Comparison of ENCODE assay signal across 8 mouse cellular contexts in the genomic region with DNA sequence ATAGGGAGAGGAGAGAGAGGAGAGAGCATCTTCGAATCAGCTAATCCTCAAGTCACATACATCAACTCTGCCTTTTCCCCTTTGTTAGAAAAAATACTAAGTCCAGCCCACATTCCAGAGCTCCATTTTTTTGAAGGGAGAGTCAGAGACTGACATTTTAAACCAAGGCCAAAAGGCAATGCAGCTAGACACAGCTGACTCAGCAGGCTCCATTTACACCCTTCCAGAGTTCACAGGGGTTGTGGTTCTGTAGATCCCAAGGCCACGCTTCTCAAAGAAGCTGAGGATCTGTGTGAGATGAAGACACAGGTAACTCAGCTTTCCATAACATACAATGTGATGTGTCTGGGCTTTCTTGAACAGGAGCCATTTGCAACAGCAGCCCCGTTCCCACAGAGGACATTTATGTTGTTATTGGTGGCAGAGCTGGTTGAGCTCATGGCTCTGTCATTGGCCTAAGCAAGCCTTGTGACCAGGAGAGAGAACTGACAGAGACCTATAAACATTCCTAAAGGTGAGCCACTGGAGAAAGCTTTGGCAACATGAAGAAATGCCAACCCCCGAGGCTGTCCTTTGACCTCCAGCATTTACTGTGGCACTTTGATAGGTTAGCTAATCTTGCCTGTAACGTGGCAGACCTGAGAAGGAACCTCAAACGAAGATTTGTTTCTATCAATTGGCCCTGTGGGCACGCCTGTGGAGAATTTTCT. TPM values are rescaled to one million over a fixed set of nuclear protein-coding genes. Genes with fewer than 3 reads are reported as not detected.
A peak's percentile ranks its signal among the peaks of the same experiment; 100 is the strongest.
DNase-seq lines count a peak whose midpoint lies in the region; ATAC-seq and TF ChIP-seq lines count a peak whose summit lies in the region.

No protein-coding gene starts in this region.

- peaks cover 6% of the 10 kb centered on the region; the same call in 1 of the 2 replicates for H3K4me1 ChIP-seq in intestine, embryonic 16.5 days (ENCODE audit: control insufficient read depth, insufficient read depth, low read length)
- H3K4me1 ChIP-seq in lung, embryonic 15.5 days: peaks cover 9% of the 10 kb centered on the region; the same call in 1 of the 2 replicates

- DNase-seq in left cerebral cortex, adult 2 months (ENCODE audit: extremely low spot score in 1 of 2, low spot score in 2 of 2): no peak
- DNase-seq in left cerebral cortex, postnatal 14 days (ENCODE audit: low spot score in 2 of 2): no peak
- DNase-seq in spleen, adult 12 weeks (ENCODE audit: low spot score): no peak
- no peak for DNase-seq in frontal cortex, postnatal 14 days (ENCODE audit: low spot score in 2 of 2)
- DNase-seq in retina, postnatal 1 day: no peak

- TF ChIP-seq CTCF in left cerebral cortex, adult 2 months (IDR thresholded peaks at IDR 0.05): no peak

- intact Hi-C loops in left cerebral cortex, adult 2 months (cut with DNase I): loop anchor here (5.0 kb wide), 1 partner anchor 294 kb away; no protein-coding TSS in a partner anchor
- intact Hi-C loops in left cerebral cortex, postnatal 14 days (cut with DNase I): loop anchor here (10.0 kb wide), 1 partner anchor 296 kb away; no protein-coding TSS in a partner anchor

- peak overlapping the region; percentile 52 for H3K4me2 ChIP-seq in intestine, embryonic 16.5 days (ENCODE audit: low read depth, low read length)
- H3K4me2 ChIP-seq in lung, embryonic 15.5 days: peak overlapping the region; percentile 63

- peak overlapping the region; percentile 67 for H3K9ac ChIP-seq in intestine, embryonic 16.5 days (ENCODE audit: low read depth, low read length)
- H3K9ac ChIP-seq in lung, embryonic 15.5 days: peak overlapping the region; percentile 62; the same call in 1 of the 2 replicates

- peak overlapping the region; percentile 57 for H3K4me3 ChIP-seq in left cerebral cortex, adult 2 months
- peak overlapping the region; percentile 48 for H3K4me3 ChIP-seq in intestine, embryonic 16.5 days (ENCODE audit: low read length)
- H3K4me3 ChIP-seq in lung, embryonic 15.5 days: peak overlapping the region; percentile 52

- peak overlapping the region; percentile 72; the same call in 1 of the 2 replicates for H3K27ac ChIP-seq in left cerebral cortex, adult 2 months
- H3K27ac ChIP-seq in intestine, embryonic 16.5 days (ENCODE audit: low read length): peak overlapping the region; percentile 52; the same call in 1 of the 2 replicates
- peak overlapping the region; percentile 73 for H3K27ac ChIP-seq in lung, embryonic 15.5 days

- H3K36me3 ChIP-seq in intestine, embryonic 16.5 days (ENCODE audit: control insufficient read depth, insufficient read depth, low read length): no peaks in the 10 kb centered on the region
- no peaks in the 10 kb centered on the region for H3K36me3 ChIP-seq in lung, embryonic 15.5 days

- ATAC-seq in erythroblast, adult 5-6 weeks (replicated peaks; ENCODE audit: low FRiP score, poor library complexity, severe bottlenecking): 0 out of 2 replicates have a peak, but pooled peaks have one; percentile 53
- peak; percentile 70 for ATAC-seq in intestine, embryonic 16.5 days
- peak; percentile 44 for ATAC-seq in lung, embryonic 15.5 days (ENCODE audit: borderline replicate concordance, extremely low read depth, low FRiP score, low TSS enrichment)

- WGBS in intestine, embryonic 16.5 days: 59% methylated on average over 7 of the region's 7 CpGs
- WGBS in lung, embryonic 15.5 days: 62% methylated on average over 7 of the region's 7 CpGs

- H3K27me3 ChIP-seq in intestine, embryonic 16.5 days (replicated peaks; ENCODE audit: control insufficient read depth, insufficient read depth, low read length): no peaks in the 10 kb centered on the region
- H3K27me3 ChIP-seq in lung, embryonic 15.5 days: no peaks in the 10 kb centered on the region

- no peaks in the 10 kb centered on the region for H3K9me3 ChIP-seq in intestine, embryonic 16.5 days (ENCODE audit: control insufficient read depth, low read length)
- no peaks in the 10 kb centered on the region for H3K9me3 ChIP-seq in lung, embryonic 15.5 days

RNA-seq across cellular contexts. Expression of a gene that starts 17.0 kb away (rescaled TPM):
- 10 to 100 TPM; 25.8 to 27.4 TPM for total RNA-seq in left cerebral cortex, adult 2 months (2021)
- 10 to 100 TPM; 28.5 to 34.2 TPM for total RNA-seq in left cerebral cortex, postnatal 14 days (2021)
- total RNA-seq in erythroblast, adult 5-6 weeks (2015; ENCODE audit: low replicate concordance): 14.8 and 31.1 TPM in 2 replicates
- 6.4 and 7.4 TPM in 2 replicates for total RNA-seq in erythroblast, adult 5-6 weeks (2017; ENCODE audit: low replicate concordance)
- polyA plus RNA-seq in intestine, embryonic 16.5 days (2015; fragmentation: Nextera tagmentation; extraction: Ambion mirVana): 37.9 and 39.7 TPM in 2 replicates
- 29.7 and 31.9 TPM in 2 replicates for polyA plus RNA-seq in lung, embryonic 15.5 days (2015; fragmentation: Nextera tagmentation; extraction: Ambion mirVana)

RNA-seq across cellular contexts. Expression of a gene that starts 40.2 kb away (rescaled TPM):
- total RNA-seq in left cerebral cortex, adult 2 months (2021): 10 to 100 TPM; 17.1 to 19.3 TPM
- 10 to 100 TPM; 28.4 to 30.3 TPM for total RNA-seq in left cerebral cortex, postnatal 14 days (2021)
- total RNA-seq in erythroblast, adult 5-6 weeks (2015; ENCODE audit: low replicate concordance): 52.3 and 59.8 TPM in 2 replicates
- 55.9 and 70.3 TPM in 2 replicates for total RNA-seq in erythroblast, adult 5-6 weeks (2017; ENCODE audit: low replicate concordance)
- polyA plus RNA-seq in intestine, embryonic 16.5 days (2015; fragmentation: Nextera tagmentation; extraction: Ambion mirVana): 17.9 and 20.8 TPM in 2 replicates
- polyA plus RNA-seq in lung, embryonic 15.5 days (2015; fragmentation: Nextera tagmentation; extraction: Ambion mirVana): 23.0 and 25.5 TPM in 2 replicates
